ENCODE assay signal across 8 mouse cellular contexts in the genomic region with DNA sequence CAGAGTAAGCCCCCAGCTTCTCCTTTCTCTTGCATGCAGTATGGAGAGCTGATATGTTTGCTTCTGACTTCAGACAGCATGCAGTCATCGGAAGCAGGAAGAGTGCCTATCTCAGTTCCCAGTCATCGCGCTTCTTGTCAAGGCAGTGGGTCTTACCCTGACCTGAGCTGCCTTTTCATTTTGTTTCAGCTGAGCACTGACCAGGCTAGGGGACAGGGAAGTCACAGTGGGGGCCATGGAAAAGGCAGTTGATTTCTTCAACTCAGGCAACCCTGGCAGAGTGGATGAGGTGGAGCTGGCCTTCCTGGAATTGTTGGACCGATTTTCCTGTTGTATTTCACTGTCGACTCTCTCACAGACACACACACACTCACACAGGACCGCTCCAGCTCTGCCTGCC.
DNase-seq lines count a peak whose midpoint lies in the region.
"Had no signal": no experiment of that assay in that cellular context is flagged by ENCODE, and none has a peak within 500 bp of the region (broad histone marks: within the 10 kb centered on the region; RNA-seq: fewer than 3 reads in every experiment).

No protein-coding gene starts in this region.

- intact Hi-C loops in left cerebral cortex, postnatal 4 days (cut with DNase I), result no loop called here

- DNase-seq in left cerebral cortex, adult 18-20 months (ENCODE audit: low spot score in 2 of 2), result peak; percentile 9 to 20
- no peak for DNase-seq in left cerebral cortex, postnatal 4 days
- peak; percentile 10 to 43 for DNase-seq in heart, adult 9 months (ENCODE audit: low spot score in 2 of 2)
- DNase-seq in kidney, adult 8-10 months, result peak; percentile 31 to 43
- DNase-seq in lung, postnatal 10 days, result peak; percentile 37
- DNase-seq in spleen, adult 12 weeks (ENCODE audit: low spot score), result no peak
- no peak for DNase-seq in frontal cortex, adult 2 months (ENCODE audit: extremely low spot score in 1 of 2, low spot score in 1 of 2)
- DNase-seq: right cerebral cortex, postnatal 14 days had no signal

Comparison
In these comparisons a context has a peak if more than half of its experiments do, and no peak if none do; other contexts are left out.
1. DNase-seq: peak in left cerebral cortex, adult 18-20 months (2 of 2), heart, adult 9 months (2 of 2), kidney, adult 8-10 months (2 of 2) and lung, postnatal 10 days (single experiment); none in left cerebral cortex, postnatal 4 days (single experiment), spleen, adult 12 weeks (single experiment) and frontal cortex, adult 2 months (0 of 2).